Mouse (Mus musculus) neutrophil, adult 5-6 weeks (primary cell): ENCODE measurements around the gene Adar. TPM values are rescaled to one million over a fixed set of nuclear protein-coding genes. Genes with fewer than 3 reads are reported as not detected.

ENCODE experiments used
- ATAC-seq: fragments of 151-379, 151-347 bp; 2 replicates; pipeline ENCODE4 v1.8.0; 2017; ENCODE audit warnings: mild to moderate bottlenecking, moderate TSS enrichment; ENCODE audit not compliant: insufficient number of reproducible peaks, poor library complexity, low FRiP score, severe bottlenecking; ENCODE audit errors: extremely low read depth
- total RNA-seq: library from RNA; stranded (forward); fragments of 200-1000 nt; gene quantifications from 2 replicates; pipeline ENCODE4 v1.2.3, GENCODE M21; 2017

The Adar gene
- 114 and 118 TPM in 2 replicates for total RNA-seq

DNA sequence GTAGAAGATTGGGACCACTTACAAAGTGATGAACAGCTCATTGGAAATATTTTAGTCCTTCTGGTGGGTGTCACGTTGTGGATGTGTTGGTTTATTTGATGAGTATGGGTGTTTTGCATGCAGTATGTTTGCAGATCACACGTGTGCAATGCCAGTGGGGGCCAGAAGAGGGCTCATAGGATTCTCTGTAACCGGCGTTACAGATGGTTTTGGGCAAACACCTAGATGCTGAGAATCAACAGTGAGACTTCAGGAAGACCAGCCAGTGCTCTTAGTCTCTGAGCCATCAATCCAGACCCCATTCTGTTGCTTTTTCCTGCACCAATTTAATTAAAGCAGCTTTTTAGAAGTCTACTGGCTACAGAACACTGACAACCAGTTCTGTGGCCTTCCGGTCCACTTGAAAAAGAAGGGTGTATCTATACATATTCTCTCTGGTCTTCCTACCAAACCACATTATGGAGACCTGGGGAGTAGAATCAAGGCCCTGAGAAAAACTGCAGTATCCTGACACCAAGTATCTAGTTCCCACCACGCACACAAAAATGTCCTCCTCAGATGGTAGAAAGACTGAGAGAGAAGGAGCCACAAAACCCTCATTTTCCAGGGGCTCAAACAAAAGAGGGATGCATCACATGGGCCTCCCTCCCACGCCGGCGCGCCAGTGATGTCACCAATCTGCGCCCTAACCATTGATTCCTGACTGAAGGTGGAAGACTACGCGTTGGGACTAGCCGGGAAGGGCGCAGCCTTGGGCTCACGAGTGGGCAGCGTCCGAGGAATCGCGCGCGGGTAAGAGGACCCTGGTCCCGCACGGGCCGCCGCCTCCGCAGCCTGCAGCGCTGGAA is at the start of gene Adar:
Gene Adar (plus strand): TSS at position 664 of the 848 bp plus-strand sequence.
- ATAC-seq, result peak; percentile 84

GRCm38 (mm10) chr3:89667131-89667530 is 47.7 kb upstream of the Adar start:
- ATAC-seq, result no peak

DNA sequence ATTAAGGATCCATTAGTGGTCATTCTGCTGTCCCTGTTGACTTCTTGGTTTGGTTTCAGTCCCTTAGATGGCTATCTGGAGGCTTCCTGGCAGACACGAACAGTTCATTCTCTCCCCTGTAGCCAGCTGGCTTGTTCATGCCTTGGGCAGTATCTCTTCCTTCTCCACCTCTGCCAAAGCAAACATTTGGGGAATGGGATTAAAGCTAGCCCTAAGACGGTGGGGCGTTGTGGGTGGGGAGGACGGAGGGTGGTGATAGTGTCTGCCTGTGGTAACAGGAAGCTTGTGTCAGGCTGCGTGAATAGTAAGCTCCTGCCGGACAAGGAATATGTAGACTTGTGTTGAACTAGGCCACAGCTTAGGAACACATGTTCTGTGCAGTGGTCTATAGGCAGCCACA is 43.5 kb upstream of the Adar start:
- ATAC-seq, result no peak

GRCm38 (mm10) chr3:89672573-89673317 is 42.1 kb upstream of the Adar start:
- no peak for ATAC-seq

- no peak for ATAC-seq
Observed at GRCm38 (mm10) chr3:89677617-89678016, 37.2 kb upstream of the Adar start.

DNA sequence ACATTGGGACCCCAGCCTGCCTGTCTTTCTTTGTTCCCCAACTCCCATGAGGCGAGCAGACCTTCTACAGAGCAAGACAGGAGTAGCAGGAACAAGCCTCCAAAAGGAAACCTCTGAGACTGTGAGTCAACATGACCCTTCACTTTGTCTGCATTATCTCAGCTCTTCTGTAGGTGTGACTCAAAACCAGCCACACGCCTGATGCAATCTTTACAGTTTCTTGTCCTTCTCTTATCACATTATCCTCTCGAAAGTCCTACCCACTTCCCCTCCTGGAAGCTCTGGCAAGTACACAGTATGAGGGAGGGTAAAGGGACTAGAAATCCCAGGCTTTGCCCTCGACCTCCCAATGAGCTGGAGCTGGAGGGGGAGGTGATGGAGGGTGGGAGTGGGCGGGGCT is 28.8 kb upstream of the Adar start:
- ATAC-seq, result no peak

DNA sequence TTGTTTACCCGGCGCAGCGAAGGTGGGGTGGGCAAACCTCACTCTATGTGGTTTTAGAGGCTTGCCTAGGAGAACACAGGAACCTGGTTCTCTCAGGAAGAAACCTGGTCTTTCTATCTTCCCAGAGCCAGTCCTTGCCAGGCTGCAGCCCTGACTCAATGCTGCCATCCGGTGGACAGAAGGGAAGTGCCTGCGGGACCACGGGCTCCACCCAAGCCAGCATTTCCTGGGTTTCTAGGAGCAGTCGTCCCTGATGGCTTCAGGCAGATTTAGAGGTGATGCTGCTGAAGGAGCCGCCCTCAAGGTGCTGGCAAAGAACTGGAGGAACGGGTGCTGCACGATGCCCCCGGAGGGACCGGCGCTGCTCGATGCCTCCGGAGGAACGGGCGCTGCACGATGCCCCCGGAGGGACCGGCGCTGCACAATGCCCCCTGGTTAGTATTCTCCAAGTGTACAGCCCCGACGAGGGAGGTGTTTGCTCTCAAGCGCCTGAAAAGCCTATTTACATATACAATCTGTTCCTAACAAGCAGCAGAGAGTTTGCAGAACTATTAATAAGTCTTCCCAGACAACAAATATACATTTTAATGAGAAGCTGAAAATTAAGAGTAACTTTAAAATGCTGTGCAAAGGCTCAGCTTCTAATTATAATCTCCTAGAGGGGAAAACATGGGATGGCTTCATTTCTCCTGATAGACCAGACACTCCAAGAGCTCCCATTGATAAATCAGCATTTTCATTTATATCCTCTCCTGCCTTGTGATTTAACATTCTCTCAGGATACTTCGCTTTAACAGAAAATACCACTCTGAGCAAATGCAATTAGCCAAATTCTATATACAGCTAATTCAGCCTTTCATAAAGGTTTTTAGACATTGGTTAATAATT is 25.9 kb upstream of the Adar start:
- peak; percentile 55; the same call in 1 of the 2 replicates for ATAC-seq

- ATAC-seq, result no peak
Observed at GRCm38 (mm10) chr3:89691776-89692175, 23.0 kb upstream of the Adar start.

GRCm38 (mm10) chr3:89696152-89696821 is 18.5 kb upstream of the Adar start:
- no peak for ATAC-seq

GRCm38 (mm10) chr3:89698958-89699357 is 15.9 kb upstream of the Adar start:
- ATAC-seq, result no peak

DNA sequence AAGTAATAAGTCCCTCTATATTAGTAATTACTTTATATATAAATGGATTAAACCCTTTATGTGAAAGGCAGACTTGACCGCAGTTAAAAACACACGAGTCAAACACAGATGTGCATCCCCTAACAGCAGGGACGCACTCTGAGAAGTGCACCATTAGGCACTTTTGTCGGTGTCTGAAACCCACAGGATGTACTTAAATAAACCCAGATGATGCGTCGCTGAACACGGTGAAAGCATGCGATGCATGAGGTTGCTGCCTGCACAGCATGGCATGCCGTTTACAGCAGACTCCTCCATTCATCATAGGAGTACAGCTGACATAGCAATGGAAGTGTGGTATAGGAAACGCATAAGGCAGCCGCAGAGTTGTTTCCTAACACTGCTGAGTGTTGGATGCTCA is 14.4 kb upstream of the Adar start:
- ATAC-seq, result no peak

DNA sequence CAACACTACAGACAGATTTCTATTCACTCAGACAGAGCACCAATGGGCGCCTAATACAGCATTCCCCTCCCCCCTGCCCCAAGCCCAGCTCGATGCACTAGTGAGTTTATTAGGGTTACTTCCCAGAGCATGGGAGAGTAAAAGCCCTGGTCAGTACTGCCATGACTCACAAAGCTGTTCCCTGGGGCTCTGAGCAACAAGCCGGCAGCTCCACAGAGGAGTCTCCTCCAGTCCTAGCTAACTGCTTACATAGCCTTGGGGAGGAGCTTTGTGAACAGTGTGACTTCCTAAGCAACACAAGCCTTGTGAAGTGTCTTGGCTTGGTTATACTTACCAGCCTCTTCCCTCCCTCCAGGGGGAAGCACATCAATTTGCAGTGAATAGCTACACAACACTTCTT is 11.2 kb upstream of the Adar start:
- ATAC-seq, result no peak

DNA sequence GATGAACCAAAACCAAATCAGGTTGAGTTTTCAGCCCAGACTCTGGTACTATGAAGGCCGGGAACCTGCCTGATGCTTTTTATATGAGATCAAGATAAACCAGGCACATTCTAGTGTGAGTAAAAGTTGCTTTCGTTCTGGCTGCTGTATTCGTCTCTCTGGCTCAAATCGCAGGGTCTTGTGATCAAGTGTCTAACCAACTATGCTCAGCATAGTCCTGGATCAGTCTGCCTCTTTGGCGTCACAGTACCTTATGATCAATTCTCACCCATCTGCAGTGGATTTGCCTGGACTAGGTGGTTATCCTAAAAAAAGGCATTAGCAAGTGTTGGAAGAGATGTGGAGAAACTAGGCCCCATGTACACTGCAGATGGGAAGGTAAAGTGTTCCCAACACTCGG is 10.8 kb upstream of the Adar start:
- no peak for ATAC-seq

- no peak for ATAC-seq
Observed at GRCm38 (mm10) chr3:89715207-89715966, 565 bp downstream of the Adar start.

DNA sequence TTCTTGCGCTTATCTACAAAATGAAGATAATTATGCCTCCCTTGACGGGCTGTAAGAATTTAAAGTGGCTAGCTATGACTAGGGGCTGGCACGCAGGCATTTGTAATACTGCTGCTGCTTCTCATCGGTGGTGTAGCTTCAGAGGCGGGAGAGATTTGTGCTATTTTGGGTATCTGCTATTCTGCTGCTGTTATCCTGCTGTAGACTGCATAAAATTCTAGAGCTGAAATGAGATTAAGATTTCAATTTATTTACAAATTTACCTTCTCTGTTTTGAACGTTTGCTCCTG is 1.1 kb downstream of the Adar start:
- ATAC-seq, result no peak

- no peak for ATAC-seq
Observed at GRCm38 (mm10) chr3:89722032-89722431, 7.2 kb downstream of the Adar start.

- ATAC-seq, result no peak
Observed at GRCm38 (mm10) chr3:89723400-89724084, 8.7 kb downstream of the Adar start.

DNA sequence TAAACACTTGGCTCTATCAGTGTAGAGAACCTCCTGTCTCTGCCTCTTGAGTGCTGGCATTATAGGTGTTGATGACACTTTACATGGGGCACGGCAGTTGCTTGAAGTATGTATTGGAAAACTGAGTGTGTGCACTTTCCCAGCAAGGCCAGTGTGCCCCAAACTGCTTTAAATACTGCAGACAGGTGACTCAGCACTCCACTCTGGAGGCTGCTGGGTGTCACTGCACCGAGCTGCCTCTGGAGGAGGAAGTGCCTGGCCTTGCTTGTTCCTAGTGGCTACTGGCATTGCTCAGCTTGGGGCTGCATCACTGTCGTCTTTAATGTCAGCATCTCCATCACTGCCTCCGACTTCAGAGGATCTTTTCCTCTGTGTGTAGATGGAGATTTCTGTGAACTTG is 12.2 kb downstream of the Adar start:
- peak; percentile 79 for ATAC-seq
